Mouse (Mus musculus) monocyte, adult 5-6 weeks (primary cell): Measurements from ENCODE around the gene Prl5a1. TPM values are rescaled to one million over a fixed set of nuclear protein-coding genes. Genes with fewer than 3 reads are reported as not detected.

Source experiments
- ATAC-seq: fragments of 153-309, 156-312 bp; replicated peaks from 2 replicates; pipeline ENCODE4 v1.8.0; 2017; ENCODE audit warnings: mild to moderate bottlenecking; ENCODE audit not compliant: low TSS enrichment, insufficient number of reproducible peaks, severe bottlenecking, poor library complexity, low FRiP score
- total RNA-seq: library from RNA; stranded (forward); fragments of 200-1000, 200-491, 200-594 nt; gene quantifications from 3 replicates; pipeline ENCODE4 v1.2.3, GENCODE M21; 2017

Gene Prl5a1
- not detected in 3 replicates for total RNA-seq

DNA sequence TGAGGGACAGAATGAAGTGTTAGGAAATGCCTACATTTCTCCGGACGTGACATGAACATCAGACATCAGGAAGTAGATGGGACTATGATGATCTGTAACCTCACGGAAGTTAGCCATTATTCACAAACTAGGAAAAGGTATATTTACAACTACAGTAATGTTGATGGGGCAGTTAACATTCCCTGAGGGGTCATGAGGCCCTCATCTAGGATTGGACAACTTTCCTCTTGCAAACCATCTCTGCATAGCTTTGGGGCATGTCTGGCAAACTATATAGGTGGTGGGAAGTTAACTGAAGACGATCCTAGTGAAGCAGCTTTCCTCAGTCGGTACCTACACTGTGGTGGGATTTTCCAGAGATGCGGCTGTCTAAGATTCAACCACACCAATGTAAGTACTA, at the start of gene Prl5a1:
Gene Prl5a1 (plus strand): TSS at position 301 of the 400 bp plus-strand sequence.
- ATAC-seq: no peak

DNA sequence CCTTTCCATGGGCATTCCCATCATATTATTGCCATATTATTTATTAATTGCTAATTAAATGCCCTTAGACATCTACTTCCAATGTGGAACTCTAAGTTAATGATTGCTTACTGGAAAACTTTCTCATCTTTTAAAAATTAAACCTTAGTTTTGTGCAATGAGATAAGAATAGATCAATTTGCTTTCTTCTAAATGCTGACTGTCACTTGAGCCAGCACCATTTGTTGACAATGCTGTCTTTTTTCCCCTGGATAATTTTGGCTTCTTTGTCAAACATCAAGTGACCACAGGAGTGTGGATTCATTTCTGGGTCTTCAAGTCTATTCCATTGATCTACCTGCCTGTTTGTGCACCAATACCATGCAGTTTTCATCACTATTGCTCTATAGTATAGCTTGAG, 46.1 kb upstream of the Prl5a1 start:
- ATAC-seq: no peak

- no peak for ATAC-seq
Observed at GRCm38 (mm10) chr13:28108536-28108935, 33.7 kb upstream of the Prl5a1 start.

- ATAC-seq: no peak
Observed at GRCm38 (mm10) chr13:28132781-28133180, 9.5 kb upstream of the Prl5a1 start.

GRCm38 (mm10) chr13:28135790-28136189, 6.5 kb upstream of the Prl5a1 start:
- no peak for ATAC-seq

Other genes starting within 250 kb of the Prl5a1 start
- not detected in 3 replicates for gene Prl4a1, start 126.3 kb upstream of the Prl5a1 start, total RNA-seq
- 4.5 to 11.9 TPM (median 10.6 TPM) in 3 replicates for gene Gm11361, start 115.0 kb downstream of the Prl5a1 start, total RNA-seq